Comparison of ENCODE assay signal across 10 mouse cellular contexts in genomic region chr7:131182685-131183084, GRCm38 (mm10). TPM values are rescaled to one million over a fixed set of nuclear protein-coding genes. Genes with fewer than 3 reads are reported as not detected.
DNase-seq lines count a peak whose midpoint lies in the region; ATAC-seq lines count a peak whose summit lies in the region.
"Had no signal": no experiment of that assay in that cellular context is flagged by ENCODE, and none has a peak within 500 bp of the region (broad histone marks: within the 10 kb centered on the region; RNA-seq: fewer than 3 reads in every experiment).

No protein-coding gene starts in this region.

- no peaks in the 10 kb centered on the region for H3K27me3 ChIP-seq in forebrain, embryonic 14.5 days (replicated peaks; ENCODE audit: control insufficient read depth, insufficient read depth, low read length)
- H3K27me3 ChIP-seq in forebrain, embryonic 16.5 days (replicated peaks; ENCODE audit: control insufficient read depth, insufficient read depth, low read length), result no peaks in the 10 kb centered on the region
- no peaks in the 10 kb centered on the region for H3K27me3 ChIP-seq in midbrain, embryonic 11.5 days (ENCODE audit: control insufficient read depth, insufficient read depth, low read length)
- H3K27me3 ChIP-seq in midbrain, embryonic 13.5 days, result no peaks in the 10 kb centered on the region
- H3K27me3 ChIP-seq: midbrain, embryonic 12.5 days had no signal

- no peak overlapping the region for H3K4me2 ChIP-seq in forebrain, embryonic 14.5 days (ENCODE audit: low read length)
- no peak overlapping the region for H3K4me2 ChIP-seq in forebrain, embryonic 16.5 days (ENCODE audit: low read length)
- H3K4me2 ChIP-seq in midbrain, embryonic 11.5 days, result no peak overlapping the region
- H3K4me2 ChIP-seq in midbrain, embryonic 13.5 days (replicated peaks), result no peak overlapping the region
- H3K4me2 ChIP-seq: midbrain, embryonic 12.5 days had no signal

- no peak overlapping the region for H3K27ac ChIP-seq in forebrain, embryonic 14.5 days (ENCODE audit: low read depth, low read length)
- no peak overlapping the region for H3K27ac ChIP-seq in forebrain, embryonic 16.5 days (ENCODE audit: low read length)
- no peak overlapping the region for H3K27ac ChIP-seq in midbrain, embryonic 11.5 days (ENCODE audit: low read depth, low read length)
- H3K27ac ChIP-seq in midbrain, embryonic 13.5 days, result no peak overlapping the region
- H3K27ac ChIP-seq: midbrain, embryonic 12.5 days had no signal

- no peaks in the 10 kb centered on the region for H3K36me3 ChIP-seq in forebrain, embryonic 14.5 days (ENCODE audit: control insufficient read depth, insufficient read depth, low read length)
- H3K36me3 ChIP-seq in forebrain, embryonic 16.5 days (ENCODE audit: control insufficient read depth, insufficient read depth), result no peaks in the 10 kb centered on the region
- no peaks in the 10 kb centered on the region for H3K36me3 ChIP-seq in midbrain, embryonic 11.5 days (ENCODE audit: control insufficient read depth, insufficient read depth, low read length)
- H3K36me3 ChIP-seq in midbrain, embryonic 13.5 days, result no peaks in the 10 kb centered on the region
- H3K36me3 ChIP-seq: midbrain, embryonic 12.5 days had no signal

- no peak overlapping the region for H3K4me3 ChIP-seq in forebrain, embryonic 14.5 days (ENCODE audit: low read depth, low read length)
- no peak overlapping the region for H3K4me3 ChIP-seq in forebrain, embryonic 16.5 days (replicated peaks; ENCODE audit: low read length)
- no peak overlapping the region for H3K4me3 ChIP-seq in midbrain, embryonic 11.5 days (ENCODE audit: low read depth, low read length)
- H3K4me3 ChIP-seq in midbrain, embryonic 13.5 days (replicated peaks), result no peak overlapping the region
- H3K4me3 ChIP-seq: midbrain, embryonic 12.5 days had no signal

- no peak for ATAC-seq in forebrain, embryonic 14.5 days
- no peak for ATAC-seq in forebrain, embryonic 16.5 days
- no peak for ATAC-seq in midbrain, embryonic 11.5 days (ENCODE audit: low FRiP score)
- no peak for ATAC-seq in midbrain, embryonic 13.5 days
- ATAC-seq in megakaryocyte-erythroid progenitor cell, adult 5-6 weeks (replicated peaks; ENCODE audit: low FRiP score, low TSS enrichment, poor library complexity, severe bottlenecking), result peak; percentile 84; the same call in 1 of the 2 replicates

- DNase-seq in forebrain, embryonic 14.5 days (ENCODE audit: low spot score), result peak; percentile 29
- DNase-seq in midbrain, embryonic 11.5 days (ENCODE audit: low spot score, missing footprints), result peak; percentile 84
- peak; percentile 68 for DNase-seq in adrenal gland, postnatal 14 days
- DNase-seq in induced T-regulatory cell, adult 2 months (ENCODE audit: low read depth), result peak; percentile 13
- peak; percentile 88 for DNase-seq in thymus, postnatal 4 days

- H3K4me1 ChIP-seq in forebrain, embryonic 14.5 days (ENCODE audit: control insufficient read depth, insufficient read depth, low read length), result no peaks in the 10 kb centered on the region
- H3K4me1 ChIP-seq in forebrain, embryonic 16.5 days (replicated peaks; ENCODE audit: control insufficient read depth, insufficient read depth, low read length), result no peaks in the 10 kb centered on the region
- no peaks in the 10 kb centered on the region for H3K4me1 ChIP-seq in midbrain, embryonic 11.5 days (ENCODE audit: control insufficient read depth, insufficient read depth, low read length)
- no peaks in the 10 kb centered on the region for H3K4me1 ChIP-seq in midbrain, embryonic 13.5 days (replicated peaks)
- H3K4me1 ChIP-seq: midbrain, embryonic 12.5 days had no signal

- WGBS in forebrain, embryonic 14.5 days, result 26% methylated on average over 4 of the region's 4 CpGs
- WGBS in forebrain, embryonic 16.5 days, result 21% methylated on average over 4 of the region's 4 CpGs
- 37% methylated on average over 4 of the region's 4 CpGs for WGBS in midbrain, embryonic 11.5 days
- WGBS in midbrain, embryonic 13.5 days, result 37% methylated on average over 4 of the region's 4 CpGs

- H3K9ac ChIP-seq in forebrain, embryonic 14.5 days (ENCODE audit: low read length), result no peak overlapping the region
- no peak overlapping the region for H3K9ac ChIP-seq in forebrain, embryonic 16.5 days (replicated peaks; ENCODE audit: low read depth, low read length)
- H3K9ac ChIP-seq in midbrain, embryonic 11.5 days (ENCODE audit: low read length), result no peak overlapping the region
- H3K9ac ChIP-seq in midbrain, embryonic 13.5 days (replicated peaks), result no peak overlapping the region
- H3K9ac ChIP-seq: midbrain, embryonic 12.5 days had no signal

- H3K9me3 ChIP-seq in forebrain, embryonic 14.5 days (replicated peaks; ENCODE audit: control insufficient read depth, low read length), result no peaks in the 10 kb centered on the region
- no peaks in the 10 kb centered on the region for H3K9me3 ChIP-seq in forebrain, embryonic 16.5 days (ENCODE audit: control insufficient read depth, low read length)
- H3K9me3 ChIP-seq in midbrain, embryonic 11.5 days (ENCODE audit: control insufficient read depth, low read length), result no peaks in the 10 kb centered on the region
- no peaks in the 10 kb centered on the region for H3K9me3 ChIP-seq in midbrain, embryonic 13.5 days
- H3K9me3 ChIP-seq: midbrain, embryonic 12.5 days had no signal

RNA-seq across cellular contexts. Expression of gene 5430419D17Rik, which starts 8.5 kb away (rescaled TPM):
- not detected in 2 replicates for polyA plus RNA-seq in forebrain, embryonic 14.5 days (2014; fragmentation: Nextera tagmentation; extraction: Ambion mirVana)
- not detected in 2 replicates for polyA plus RNA-seq in forebrain, embryonic 16.5 days (2015; fragmentation: Nextera tagmentation; extraction: Ambion mirVana)
- not detected in 2 replicates for polyA plus RNA-seq in midbrain, embryonic 11.5 days (2014; fragmentation: Nextera tagmentation; extraction: Ambion mirVana)
- not detected in 2 replicates for polyA plus RNA-seq in midbrain, embryonic 13.5 days (2015; fragmentation: Nextera tagmentation; extraction: Ambion mirVana)
- total RNA-seq in adrenal gland, postnatal 14 days (2021), result not detected in 2 replicates
- not detected in 2 replicates for total RNA-seq in megakaryocyte-erythroid progenitor cell, adult 5-6 weeks (2014; fragmentation: Nextera tagmentation)
- total RNA-seq in megakaryocyte-erythroid progenitor cell, adult 5-6 weeks (2017), result not detected in 2 replicates
- polyA plus RNA-seq: midbrain, embryonic 12.5 days had no signal

RNA-seq across cellular contexts. Expression of gene 4933402N03Rik, which starts 36.6 kb away (rescaled TPM):
- not detected in 2 replicates for polyA plus RNA-seq in forebrain, embryonic 14.5 days (2014; fragmentation: Nextera tagmentation; extraction: Ambion mirVana)
- polyA plus RNA-seq in forebrain, embryonic 16.5 days (2015; fragmentation: Nextera tagmentation; extraction: Ambion mirVana), result not detected in 2 replicates
- not detected in 2 replicates for polyA plus RNA-seq in midbrain, embryonic 11.5 days (2014; fragmentation: Nextera tagmentation; extraction: Ambion mirVana)
- polyA plus RNA-seq in midbrain, embryonic 13.5 days (2015; fragmentation: Nextera tagmentation; extraction: Ambion mirVana), result not detected in 2 replicates
- total RNA-seq in adrenal gland, postnatal 14 days (2021), result not detected in 2 replicates
- total RNA-seq in megakaryocyte-erythroid progenitor cell, adult 5-6 weeks (2014; fragmentation: Nextera tagmentation), result not detected in 2 replicates
- not detected in 2 replicates for total RNA-seq in megakaryocyte-erythroid progenitor cell, adult 5-6 weeks (2017)
- polyA plus RNA-seq: heart, embryonic 16.5 days; midbrain, embryonic 12.5 days had no signal

Comparison
In these comparisons a context has a peak if more than half of its experiments do, and no peak if none do; other contexts are left out.
1. DNase-seq: peak in every context shown above with its lines; median percentile 88 in thymus, postnatal 4 days; 84 in midbrain, embryonic 11.5 days; 68 in adrenal gland, postnatal 14 days; 29 in forebrain, embryonic 14.5 days; 13 in induced T-regulatory cell, adult 2 months.